Mouse (Mus musculus) thymus, postnatal 10 days (tissue): Measurements from ENCODE around the gene Cdc73.
A peak's percentile ranks its signal among the peaks of the same experiment; 100 is the strongest.
"Not testable (repeated sequence)": the region's sequence is repeated elsewhere in the genome, so short reads cannot be mapped to it uniquely, and the experiment has no call there.

Experiments used
- DNase-seq, 2 experiments: peaks; one replicate each; pipeline ENCODE4 v3.0.0; 2021; ENCODE audit warnings: low spot score in 2 of 2

The Cdc73 gene

DNA sequence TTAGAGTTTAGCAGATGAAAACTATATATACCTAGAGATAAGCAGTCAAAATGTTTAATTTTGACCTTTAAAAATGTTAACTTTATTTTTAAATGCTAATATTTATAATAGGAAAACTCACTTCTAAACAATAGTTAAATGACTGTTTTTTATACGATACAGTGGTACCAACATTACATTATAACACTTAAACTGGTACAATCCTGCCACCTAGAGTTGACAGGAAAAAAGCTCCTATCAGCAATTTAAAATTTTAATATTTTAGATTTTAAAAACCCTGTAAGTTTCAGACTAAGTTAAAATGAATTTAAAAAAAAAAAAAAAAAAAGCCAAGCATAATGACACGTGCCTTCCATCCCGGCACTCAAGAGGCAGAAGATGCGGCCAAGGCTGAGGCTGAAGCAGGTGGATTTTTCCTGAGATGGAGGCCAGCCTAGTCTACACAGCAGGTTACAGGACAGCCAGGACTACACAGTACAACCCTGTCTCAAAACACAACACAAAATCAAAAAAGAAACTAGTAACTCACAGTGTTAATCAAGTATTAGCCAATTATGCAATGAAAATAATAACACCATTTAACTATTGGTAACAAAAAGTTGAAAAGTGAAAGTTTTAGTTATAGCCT, 26.8 kb downstream of the Cdc73 start:
- DNase-seq = no peak

DNA sequence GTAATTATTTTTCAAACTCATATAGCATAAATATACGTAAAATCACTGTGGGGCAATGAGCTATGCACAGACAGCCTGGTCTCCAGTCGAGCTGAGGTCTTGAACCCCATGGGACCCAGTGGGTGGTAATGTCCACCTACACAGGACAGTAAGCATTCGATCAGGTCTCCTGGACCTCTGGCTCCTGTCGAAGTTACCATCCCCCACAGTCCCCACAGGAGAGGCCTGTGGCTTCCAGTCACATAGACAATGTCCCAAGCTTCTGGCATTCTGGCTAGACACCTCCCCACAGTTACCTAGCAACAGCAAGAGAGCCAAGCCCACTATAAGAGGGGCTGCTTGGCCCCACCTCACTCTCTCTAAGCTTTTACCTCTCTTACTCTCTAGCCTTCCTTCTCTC, 37.9 kb downstream of the Cdc73 start:
- DNase-seq = not testable (repeated sequence)

DNA sequence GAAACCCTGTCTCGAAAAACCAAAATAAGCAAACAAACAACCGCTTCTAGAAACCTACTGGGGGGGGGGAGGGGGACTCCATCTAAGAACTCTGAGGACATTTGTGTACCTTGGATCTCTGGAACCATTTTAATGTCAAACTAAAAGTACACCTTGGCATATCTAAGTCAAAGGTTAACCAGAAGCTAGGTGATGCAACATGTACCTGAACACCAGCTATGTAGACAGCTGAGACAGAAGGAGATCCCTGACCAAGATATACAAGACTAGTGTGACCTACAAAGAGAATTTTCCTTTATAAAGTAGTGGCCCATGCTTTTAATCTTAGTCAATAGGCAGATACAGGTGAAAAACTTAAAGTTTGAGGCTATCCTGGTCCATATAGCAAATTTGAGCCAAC, 39.5 kb downstream of the Cdc73 start:
- DNase-seq = no peak

DNA sequence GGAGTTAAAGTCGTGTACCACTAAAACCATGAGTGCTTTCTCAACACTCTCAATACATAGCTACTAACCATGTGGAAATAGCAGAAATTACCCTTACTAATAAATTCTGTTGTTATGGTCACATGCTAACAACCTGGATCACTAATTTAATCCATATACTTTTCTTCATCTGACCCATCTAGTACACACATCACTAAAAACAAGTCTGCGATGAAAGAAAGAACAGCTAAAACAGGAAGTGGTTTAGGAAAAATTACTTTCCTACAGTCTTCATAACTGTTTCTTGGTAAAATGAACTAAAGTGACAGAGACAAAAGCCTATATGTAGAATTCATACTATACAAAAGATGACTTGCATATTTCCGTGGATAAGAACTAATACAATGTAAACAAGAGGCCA, 49.0 kb downstream of the Cdc73 start:
- no peak for DNase-seq

DNA sequence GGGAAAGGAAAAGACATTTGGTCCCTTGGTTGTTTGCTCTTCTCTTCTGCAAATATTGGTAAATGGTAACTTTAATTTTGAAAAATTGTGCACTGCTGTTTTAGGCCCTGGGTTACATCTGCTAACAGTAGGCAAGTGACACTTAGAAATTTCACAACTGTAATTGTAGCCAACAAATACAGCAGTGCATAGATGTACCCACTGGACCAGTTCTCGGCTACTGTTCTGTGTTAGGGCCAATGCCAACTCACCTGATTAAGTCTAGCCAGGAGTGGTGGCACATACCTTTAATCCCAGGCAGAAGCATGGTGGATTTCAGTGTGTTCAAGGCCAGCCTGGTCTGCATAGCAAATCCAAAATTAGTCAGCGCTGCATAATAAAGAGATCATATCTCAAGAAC, 52.4 kb downstream of the Cdc73 start:
- no peak for DNase-seq

DNA sequence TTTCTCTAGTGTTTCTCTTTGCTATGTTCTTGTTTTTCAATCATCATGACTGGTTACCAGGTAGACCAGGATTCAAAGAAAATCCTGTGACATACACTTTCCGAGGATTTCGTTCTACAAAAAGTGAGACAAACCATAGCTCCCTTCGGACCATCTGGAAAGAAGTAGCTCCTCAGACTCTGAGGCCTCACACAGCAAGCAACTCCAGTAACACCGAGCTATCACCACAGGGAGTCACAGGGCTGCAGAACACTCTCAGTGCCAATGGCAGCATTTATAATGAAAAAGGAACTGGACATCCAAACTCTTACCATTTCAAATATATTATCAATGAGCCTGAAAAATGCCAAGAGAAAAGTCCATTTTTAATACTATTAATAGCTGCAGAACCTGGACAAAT, 56.5 kb downstream of the Cdc73 start:
- no peak for DNase-seq

DNA sequence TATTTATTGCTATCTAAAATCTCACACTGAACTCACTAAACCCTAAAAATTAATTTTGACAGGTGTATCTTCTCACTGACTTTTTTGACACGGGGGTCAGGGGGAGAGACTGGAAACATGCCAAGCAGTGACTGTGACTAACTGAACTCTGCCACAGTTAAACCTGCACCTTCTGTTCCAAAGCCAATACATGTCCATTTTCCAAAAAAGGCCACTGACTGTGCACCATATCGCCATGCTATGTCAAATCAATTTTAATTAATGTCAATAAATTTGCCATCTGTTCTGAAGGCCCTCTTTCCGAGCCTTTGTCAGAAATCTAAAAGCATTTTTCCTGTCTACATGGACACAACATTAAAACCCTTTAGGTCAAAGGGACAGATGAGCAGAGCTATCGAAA, 57.3 kb downstream of the Cdc73 start:
- DNase-seq = no peak

DNA sequence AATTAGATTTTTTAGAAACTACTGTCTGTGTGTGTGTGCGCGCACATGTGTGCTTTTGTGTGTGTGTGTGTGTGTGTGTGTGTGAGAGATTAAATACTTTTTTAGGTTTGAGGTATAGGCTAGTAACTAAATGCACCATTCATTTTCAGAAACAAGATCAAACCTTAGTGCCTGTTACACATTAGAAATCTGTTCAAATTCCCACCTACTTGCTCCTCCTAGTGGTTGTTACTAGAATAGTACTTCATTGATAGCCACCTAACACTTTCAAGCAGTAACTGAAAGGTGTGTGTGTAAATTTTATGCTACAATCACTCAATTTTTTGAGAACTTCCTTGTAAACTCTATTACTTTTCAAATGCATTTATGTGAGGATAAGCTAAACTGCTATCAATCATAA, 58.5 kb downstream of the Cdc73 start:
- peak in 1 of 2 experiments; percentile 26 for DNase-seq

DNA sequence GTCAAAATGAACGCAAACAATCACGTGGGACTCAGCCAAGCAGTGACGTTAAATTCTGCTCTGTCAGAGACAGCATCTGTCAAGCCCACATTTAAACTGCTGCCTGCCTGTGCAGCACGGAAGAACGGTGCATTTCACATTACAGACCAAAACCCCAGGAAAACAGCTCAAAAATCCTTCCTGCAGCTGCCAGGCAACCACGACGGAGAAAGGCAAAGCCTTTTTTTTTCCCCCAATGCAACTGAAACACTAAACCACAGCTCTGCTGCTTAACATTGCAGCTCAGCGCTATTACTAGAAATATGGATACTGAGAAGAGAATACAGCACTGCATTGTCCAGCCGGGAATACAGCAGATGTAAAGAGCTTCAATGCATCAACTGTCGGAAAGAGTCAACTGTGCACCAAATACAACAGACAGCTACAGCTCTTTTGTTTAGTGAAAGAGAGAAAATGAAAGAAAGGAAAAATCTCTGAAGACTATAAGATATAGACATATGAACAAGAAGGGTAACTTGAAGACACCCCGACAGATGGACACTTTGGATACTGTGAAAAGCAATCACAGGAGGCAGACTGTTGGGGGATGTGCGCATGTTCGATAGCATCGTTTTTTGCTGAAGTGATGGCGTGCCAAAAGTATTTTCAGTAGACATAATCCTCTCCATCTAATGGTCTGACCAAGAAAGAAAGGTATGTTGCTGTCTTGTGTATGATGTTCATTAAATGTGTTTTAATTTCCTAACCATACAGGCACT, 61.9 kb downstream of the Cdc73 start, which contains the start of gene B3galt2:
B3galt2 (plus strand) TSS at position 15 of the 758 bp plus-strand sequence.
- peak in 1 of 2 experiments; percentile 15 for DNase-seq

DNA sequence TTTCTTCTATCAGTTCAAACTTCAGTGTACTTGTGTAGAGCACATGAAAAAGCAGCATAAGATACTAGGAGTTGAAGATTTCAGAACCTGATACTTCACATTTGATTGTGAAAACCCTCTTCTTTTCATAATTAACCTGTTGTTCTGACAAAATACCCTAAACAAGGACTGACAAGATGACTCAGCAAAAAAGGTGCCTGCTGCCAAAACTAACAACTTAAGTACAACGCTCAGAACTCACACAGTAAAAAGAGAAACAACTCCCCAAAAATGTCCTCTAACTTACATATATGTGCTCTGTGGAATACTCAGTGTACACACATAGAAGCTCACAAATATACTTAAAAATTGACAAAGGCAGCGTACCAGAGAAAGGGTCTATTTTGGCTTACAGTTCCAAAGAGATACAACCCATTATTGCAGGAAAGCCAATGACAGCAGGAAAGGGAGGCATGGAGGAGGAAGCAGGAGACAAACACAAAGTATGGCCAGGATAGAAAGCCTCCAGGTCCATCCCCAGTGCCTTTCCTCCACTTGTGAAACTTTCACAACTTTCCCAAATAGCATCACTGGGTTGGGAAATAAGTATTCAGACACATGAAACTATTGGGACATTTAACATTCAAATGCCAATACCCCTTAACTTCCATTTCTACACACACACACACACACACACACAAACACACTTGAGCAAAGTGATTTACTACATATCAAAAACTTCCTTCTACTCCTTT, 69.7 kb downstream of the Cdc73 start:
- DNase-seq = no peak

DNA sequence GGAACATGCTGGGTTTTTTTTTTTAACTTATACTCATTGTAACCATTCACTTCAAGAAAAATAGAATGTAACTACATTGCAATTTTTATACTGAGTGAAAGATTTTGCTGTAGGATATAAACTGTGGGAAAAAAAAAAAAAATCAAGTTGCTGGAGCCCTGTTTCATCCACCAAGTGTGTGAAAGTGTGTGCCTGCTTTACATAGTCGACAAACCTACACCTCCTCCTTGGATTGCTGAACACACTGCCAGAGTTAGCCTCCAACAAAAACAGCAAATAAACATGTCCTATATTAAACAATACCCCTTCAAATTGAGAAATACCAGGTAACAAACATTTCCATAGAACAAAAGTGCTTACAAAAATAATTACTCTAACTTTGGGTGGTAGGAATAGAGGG, 70.3 kb downstream of the Cdc73 start:
- DNase-seq = no peak

DNA sequence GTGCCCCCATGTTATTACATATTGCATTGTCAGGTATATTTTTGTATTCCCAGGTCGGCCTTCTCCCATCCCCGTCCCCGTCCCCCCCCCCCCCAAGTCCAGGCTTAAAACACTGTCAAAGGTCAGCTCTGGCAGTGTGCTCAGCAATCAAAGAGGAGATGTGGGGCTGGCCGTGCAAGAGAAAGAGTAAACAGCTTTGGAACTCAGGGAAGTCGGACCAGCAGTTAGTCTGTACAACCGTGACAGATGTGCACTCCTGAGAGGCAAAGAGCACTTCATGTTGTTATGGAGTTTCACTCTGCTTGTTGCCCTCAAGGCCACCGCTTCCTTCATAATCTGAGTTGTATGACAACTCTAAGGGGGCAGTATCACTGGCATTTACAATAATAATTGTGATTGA, 71.4 kb downstream of the Cdc73 start:
- DNase-seq = no peak

DNA sequence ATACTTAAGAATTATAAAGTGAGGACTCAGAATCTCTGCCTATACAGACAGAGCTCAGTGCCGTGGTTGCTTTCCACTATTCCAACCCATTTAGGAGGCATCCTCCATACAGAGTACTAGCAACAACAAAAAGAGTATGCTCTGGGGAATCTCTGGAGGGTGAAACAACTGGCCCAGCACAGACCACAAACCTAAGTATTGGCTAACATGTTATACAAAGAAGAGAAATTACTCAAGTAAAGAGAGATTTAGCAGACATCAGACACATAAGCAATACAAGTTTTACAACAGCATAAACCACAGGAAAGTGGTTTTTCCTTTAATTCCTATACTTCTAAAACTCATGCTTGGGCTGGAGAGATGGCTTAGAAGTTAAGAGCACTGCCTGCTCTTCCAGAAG, 80.1 kb downstream of the Cdc73 start:
- no peak for DNase-seq

DNA sequence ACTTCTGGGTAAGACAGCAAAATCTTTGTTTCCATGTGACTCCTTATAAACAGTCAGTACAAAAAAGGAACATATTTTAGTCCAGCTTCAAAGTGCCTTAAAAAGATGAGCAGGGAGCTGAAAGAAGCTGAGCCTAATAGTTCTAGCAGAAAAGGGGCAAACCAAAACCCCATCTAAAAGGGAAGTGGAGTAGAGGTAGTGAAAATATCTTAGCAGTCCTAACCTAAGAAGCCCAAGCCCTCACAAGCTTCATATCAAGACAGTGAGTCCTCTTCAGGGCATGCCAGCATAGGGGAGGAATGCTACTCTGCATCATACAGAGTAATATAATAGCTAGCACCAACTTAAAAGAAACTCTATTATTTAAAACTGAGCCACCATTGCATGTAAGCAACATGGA, 80.8 kb downstream of the Cdc73 start:
- DNase-seq = no peak

DNA sequence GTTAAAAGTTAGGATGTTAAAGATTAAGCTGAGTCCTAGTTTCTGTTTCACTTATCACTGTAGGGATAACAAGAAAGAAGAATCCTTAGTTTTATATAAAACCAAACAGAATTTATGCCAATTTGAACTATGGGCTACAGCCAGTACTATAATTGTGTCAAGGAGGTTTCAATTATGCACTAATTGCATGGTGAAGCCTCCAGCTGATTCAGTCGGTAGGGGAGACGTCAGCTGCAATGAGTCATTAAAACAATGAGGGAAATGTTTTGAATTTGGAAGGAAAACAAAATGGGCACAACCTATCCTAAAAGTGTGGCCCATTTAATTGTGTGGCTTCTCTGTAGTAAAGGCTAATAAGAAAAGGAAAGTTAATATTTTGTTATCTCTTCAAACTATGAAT, 82.9 kb downstream of the Cdc73 start:
- no peak for DNase-seq

DNA sequence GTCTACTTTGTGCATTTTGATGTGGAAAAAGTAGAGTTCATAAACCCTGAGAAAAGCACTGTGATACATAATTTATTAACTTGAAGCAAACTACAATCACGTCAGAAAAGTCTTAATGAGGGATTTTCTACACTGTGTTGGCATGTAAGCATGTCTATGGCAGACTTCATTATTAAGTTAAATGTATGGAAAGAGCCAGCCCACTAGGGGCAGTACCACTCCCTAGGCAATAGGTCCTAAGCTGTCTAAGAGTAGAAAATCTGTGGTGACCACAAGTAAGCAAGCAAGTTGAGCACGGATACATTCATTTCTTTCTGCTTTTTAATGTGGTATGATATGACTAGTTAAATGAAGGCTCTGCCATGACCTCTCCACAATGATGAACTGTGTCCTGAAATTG, 89.8 kb downstream of the Cdc73 start:
- DNase-seq = no peak

DNA sequence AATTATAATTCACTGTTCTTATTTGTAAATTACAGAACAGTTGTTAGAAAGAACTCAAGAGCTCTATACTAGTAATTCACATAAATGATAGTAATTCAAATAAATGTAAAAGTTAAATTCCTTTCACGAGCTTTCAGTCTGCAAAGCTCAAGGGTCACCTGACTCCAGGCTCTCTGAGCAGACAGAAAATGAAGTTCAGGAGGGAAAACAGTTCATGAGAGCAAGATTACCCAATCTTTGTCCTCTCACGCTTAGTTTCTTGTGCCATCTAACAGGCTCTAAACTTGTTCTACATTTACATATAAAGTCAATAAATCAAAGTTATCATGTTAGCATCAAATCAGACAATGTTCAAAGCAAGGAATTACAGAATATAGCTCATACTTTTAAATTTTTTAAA, 93.8 kb downstream of the Cdc73 start:
- no peak for DNase-seq

DNA sequence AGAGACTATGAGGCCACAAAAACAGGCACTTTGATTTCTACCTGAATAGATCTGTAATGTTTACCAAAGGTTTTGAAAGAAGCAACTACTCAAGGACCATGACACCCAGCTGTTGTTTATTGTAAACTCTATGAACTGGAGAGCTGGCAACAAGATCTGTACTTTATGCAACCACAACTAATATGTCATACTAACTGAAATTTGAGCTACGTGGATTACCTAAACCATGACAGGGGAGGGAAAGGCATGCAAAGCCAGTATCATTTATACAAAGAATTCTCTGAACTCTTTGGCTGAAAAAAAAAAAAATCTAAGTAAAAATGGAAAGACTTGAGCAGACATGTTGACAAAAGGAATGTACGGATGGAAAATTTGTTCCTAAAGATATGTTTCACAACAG, 105.8 kb downstream of the Cdc73 start:
- no peak for DNase-seq

DNA sequence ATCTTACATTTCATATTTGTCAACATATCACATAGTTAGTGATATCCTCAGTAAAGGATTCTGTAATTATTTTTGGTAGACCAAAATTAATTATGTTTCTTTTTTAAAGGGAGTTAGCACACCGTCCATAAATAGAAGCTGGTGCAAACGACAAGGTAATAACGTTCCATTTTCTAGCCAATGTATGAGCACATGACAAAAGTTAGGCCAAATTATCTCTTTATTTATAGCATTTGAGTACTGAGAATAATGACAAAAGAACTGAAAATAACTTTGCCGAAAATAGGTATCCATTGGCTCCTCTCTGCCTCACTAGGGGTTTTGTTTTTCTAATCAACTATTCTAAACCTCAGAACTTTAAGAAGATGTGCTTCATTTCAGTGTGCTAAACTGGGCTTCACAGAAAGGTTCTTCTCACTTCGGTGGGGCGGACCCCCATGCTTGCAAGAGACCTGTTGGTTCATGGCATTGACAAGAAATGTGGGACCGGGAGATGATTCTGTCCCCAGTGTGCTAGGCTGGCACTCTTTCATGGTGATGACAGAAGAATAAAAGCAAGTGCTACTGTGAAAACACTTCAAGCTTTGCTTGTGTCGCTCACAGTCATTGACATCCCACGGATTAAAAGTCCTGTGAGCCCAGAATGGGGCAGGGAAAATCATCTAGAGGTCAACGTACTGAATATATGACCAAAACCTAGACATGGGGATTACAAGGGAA, 125.7 kb downstream of the Cdc73 start:
- no peak for DNase-seq

DNA sequence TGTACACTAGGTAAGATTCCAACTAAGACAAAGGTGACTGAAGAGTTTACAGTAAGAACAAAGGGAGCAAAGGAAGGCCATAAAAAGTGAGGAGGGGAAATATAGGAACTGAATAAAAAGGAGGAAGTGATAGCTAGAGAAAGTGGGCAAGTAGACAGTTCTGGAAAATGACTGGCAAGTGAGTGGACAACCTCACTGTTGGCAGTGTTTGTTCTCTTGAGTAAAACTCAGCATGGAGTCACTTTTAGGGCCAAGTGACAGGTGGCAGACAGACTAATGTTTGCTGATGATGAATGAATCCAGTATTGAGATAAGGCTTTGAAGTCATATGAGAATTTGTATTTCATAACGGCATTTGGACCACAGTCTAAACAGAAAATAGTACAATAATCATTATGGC, 144.5 kb downstream of the Cdc73 start:
- no peak for DNase-seq

DNA sequence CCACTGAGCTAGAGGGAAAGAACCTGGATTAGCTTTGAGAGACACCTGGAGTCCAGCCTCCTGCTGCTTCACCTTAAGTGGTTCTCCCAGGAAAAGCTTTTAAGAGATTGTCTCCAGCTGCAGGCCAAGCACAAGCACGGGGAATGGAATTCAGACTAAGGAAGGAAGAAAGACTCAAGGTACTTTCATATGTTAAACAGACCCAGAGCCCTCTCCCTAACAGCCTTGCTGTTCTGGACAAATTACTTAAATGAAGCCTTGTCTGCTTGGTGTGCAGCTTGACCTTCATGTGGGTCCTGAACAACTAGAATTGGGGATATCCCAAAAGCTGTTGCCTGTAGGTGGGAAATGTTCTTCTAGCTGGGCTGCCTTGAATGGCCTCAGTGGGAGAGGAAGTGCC, 147.2 kb downstream of the Cdc73 start:
- DNase-seq = no peak

DNA sequence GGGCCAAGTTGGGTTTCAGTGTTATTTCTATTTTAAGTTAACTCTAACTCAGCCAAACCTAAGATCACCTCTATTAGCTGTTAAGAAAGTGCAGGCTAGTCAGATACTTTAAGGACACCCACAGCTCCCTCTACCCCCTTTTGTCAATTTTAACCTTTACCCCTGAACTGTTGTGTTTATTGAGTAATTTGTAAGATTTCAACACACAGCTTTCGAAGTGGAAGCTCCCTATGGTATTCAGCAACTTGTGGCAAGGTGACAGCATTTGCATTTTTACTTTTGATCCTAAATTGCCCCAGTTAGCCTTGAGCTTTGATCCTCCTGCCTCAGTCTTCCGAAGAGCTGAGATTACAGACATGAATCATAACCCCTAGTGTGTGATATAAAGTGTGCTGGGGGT, 148.1 kb downstream of the Cdc73 start:
- DNase-seq = no peak
